Mouse (Mus musculus): ENCODE data around the gene Fgf13. TPM values are rescaled to one million over a fixed set of nuclear protein-coding genes. Genes with fewer than 3 reads are reported as not detected.

The Fgf13 gene
- polyA plus RNA-seq, 1 experiment from 2014 or later = 26.2 TPM

DNA sequence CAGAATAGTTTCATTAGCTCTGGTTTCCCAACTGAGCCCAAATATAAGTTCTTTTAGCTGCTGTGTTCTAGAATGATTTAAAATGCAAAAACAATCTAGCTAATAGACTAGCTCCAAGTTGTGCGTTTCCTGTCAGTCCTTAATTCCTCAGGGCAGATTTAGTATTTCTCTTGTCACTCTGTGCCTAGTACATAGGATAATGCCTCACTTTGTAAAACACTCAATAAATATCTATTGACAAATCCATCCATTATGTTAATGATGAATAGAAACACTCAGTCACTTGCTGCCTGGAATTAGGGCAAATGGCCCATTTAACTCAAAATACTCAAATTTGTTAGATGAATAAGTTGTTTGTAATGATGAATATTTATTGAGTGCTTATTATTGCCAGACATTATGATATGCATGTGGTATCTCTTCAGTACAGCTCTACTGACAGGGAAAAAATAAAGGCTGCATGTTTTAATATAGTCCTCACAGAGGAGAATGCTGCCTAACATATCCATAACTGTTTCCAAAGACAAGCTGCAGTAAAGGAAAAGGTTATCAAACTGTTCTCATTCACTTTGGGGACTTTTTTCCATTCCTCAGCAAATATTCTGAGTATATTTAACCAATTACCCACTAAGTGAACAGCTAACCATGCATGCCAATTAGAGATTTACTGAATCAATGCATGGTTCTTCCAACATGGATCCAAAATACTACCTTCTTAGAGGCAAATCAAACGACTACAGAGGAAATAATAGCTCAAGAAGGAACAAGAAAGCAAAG is 327.0 kb downstream of the Fgf13 start:
- ATAC-seq = no peak
- H3K4me1 ChIP-seq (ENCODE audit: control insufficient read depth, insufficient read depth, low read length) = no peaks in the 10 kb centered on the region
- WGBS = 48% methylated on average over 2 of the region's 2 CpGs
- H3K4me3 ChIP-seq (ENCODE audit: low read length) = no peak overlapping the region
- no peaks in the 10 kb centered on the region for H3K27me3 ChIP-seq (replicated peaks; ENCODE audit: control insufficient read depth, insufficient read depth, low read length)
- no peak overlapping the region for H3K4me2 ChIP-seq (ENCODE audit: low read depth, low read length)
- H3K27ac ChIP-seq (ENCODE audit: low read length) = no peak overlapping the region
- H3K9me3 ChIP-seq (ENCODE audit: control insufficient read depth, low read length) = no peaks in the 10 kb centered on the region
- H3K36me3 ChIP-seq (ENCODE audit: control insufficient read depth, insufficient read depth, low read length) = no peaks in the 10 kb centered on the region
- H3K9ac ChIP-seq (ENCODE audit: low read depth, low read length) = no peak overlapping the region

GRCm38 (mm10) chrX:59220675-59221074 is 347.2 kb downstream of the Fgf13 start:
- Histone ChIP-seq H3K4me1 (ENCODE audit: control insufficient read depth, insufficient read depth, low read length) (no peaks in the 10 kb centered on the region), H3K9ac (ENCODE audit: low read depth, low read length) (no peak overlapping the region), H3K9me3 (ENCODE audit: control insufficient read depth, low read length) (no peaks in the 10 kb centered on the region), H3K36me3 (ENCODE audit: control insufficient read depth, insufficient read depth, low read length) (no peaks in the 10 kb centered on the region), H3K27ac (ENCODE audit: low read length) (no peak overlapping the region), H3K4me2 (ENCODE audit: low read depth, low read length) (no peak overlapping the region), H3K27me3 (replicated peaks; ENCODE audit: control insufficient read depth, insufficient read depth, low read length) (no peaks in the 10 kb centered on the region), H3K4me3 (ENCODE audit: low read length) (no peak overlapping the region)
- no peak for ATAC-seq
- WGBS = 42% methylated on average over 3 of the region's 3 CpGs

DNA sequence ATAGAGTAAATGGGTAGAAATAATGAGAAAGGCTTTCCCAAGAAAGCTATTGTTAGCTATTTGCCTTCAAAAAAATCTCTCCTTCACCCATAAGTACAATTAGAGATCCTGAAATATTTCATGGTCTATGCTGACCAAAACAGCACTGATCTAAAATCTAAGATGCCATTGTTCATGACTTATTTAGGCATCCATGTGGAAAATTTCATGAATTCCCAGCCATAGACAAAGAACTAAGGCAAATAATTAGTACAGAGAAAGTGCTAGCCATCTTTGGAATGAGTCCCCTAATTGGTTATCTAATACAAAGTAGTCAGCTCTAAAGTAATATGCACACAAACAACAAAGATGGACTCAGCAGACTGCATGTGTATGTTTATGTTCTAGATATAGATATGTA is 366.7 kb downstream of the Fgf13 start:
- ATAC-seq = no peak
- Histone ChIP-seq H3K4me3 (ENCODE audit: low read length) (no peak overlapping the region), H3K36me3 (ENCODE audit: control insufficient read depth, insufficient read depth, low read length) (no peaks in the 10 kb centered on the region), H3K4me1 (ENCODE audit: control insufficient read depth, insufficient read depth, low read length) (no peaks in the 10 kb centered on the region), H3K9ac (ENCODE audit: low read depth, low read length) (no peak overlapping the region), H3K9me3 (ENCODE audit: control insufficient read depth, low read length) (no peaks in the 10 kb centered on the region), H3K27me3 (replicated peaks; ENCODE audit: control insufficient read depth, insufficient read depth, low read length) (no peaks in the 10 kb centered on the region), H3K27ac (ENCODE audit: low read length) (no peak overlapping the region), H3K4me2 (ENCODE audit: low read depth, low read length) (no peak overlapping the region)

DNA sequence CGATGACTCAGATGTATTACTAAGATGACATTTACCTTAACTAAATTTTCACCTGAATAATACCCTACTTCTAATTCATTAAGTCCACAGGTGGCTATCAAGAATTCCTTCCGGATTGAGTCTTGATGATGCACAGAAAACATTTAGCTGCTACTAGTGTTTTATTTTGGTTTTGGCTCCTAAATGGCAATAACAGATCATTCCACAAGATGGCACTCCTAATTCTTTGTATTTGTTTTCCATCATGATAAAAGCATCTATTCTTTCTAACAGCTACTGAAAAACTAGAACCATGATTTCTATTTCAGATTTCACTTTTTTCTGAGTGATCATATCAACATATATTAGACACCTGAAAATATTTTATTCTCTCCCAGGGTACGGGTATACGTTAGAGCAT is 373.7 kb downstream of the Fgf13 start:
- WGBS = 74% methylated on average over 4 of the region's 4 CpGs
- H3K27ac ChIP-seq (ENCODE audit: low read length) = no peak overlapping the region
- no peaks in the 10 kb centered on the region for H3K9me3 ChIP-seq (ENCODE audit: control insufficient read depth, low read length)
- no peak for ATAC-seq
- no peaks in the 10 kb centered on the region for H3K27me3 ChIP-seq (replicated peaks; ENCODE audit: control insufficient read depth, insufficient read depth, low read length)
- no peaks in the 10 kb centered on the region for H3K36me3 ChIP-seq (ENCODE audit: control insufficient read depth, insufficient read depth, low read length)
- H3K4me2 ChIP-seq (ENCODE audit: low read depth, low read length) = no peak overlapping the region
- H3K4me1 ChIP-seq (ENCODE audit: control insufficient read depth, insufficient read depth, low read length) = no peaks in the 10 kb centered on the region
- H3K4me3 ChIP-seq (ENCODE audit: low read length) = no peak overlapping the region
- H3K9ac ChIP-seq (ENCODE audit: low read depth, low read length) = no peak overlapping the region

- WGBS = 81% methylated on average over 4 of the region's 4 CpGs
- Histone ChIP-seq H3K4me1 (ENCODE audit: control insufficient read depth, insufficient read depth, low read length) (no peaks in the 10 kb centered on the region), H3K4me2 (ENCODE audit: low read depth, low read length) (no peak overlapping the region), H3K4me3 (ENCODE audit: low read length) (no peak overlapping the region), H3K27me3 (replicated peaks; ENCODE audit: control insufficient read depth, insufficient read depth, low read length) (no peaks in the 10 kb centered on the region), H3K9me3 (ENCODE audit: control insufficient read depth, low read length) (no peaks in the 10 kb centered on the region), H3K36me3 (ENCODE audit: control insufficient read depth, insufficient read depth, low read length) (no peaks in the 10 kb centered on the region), H3K27ac (ENCODE audit: low read length) (no peak overlapping the region), H3K9ac (ENCODE audit: low read depth, low read length) (no peak overlapping the region)
- no peak for ATAC-seq
These were observed 380.9 kb downstream of the Fgf13 start for GRCm38 (mm10) chrX:59186922-59187321.

DNA sequence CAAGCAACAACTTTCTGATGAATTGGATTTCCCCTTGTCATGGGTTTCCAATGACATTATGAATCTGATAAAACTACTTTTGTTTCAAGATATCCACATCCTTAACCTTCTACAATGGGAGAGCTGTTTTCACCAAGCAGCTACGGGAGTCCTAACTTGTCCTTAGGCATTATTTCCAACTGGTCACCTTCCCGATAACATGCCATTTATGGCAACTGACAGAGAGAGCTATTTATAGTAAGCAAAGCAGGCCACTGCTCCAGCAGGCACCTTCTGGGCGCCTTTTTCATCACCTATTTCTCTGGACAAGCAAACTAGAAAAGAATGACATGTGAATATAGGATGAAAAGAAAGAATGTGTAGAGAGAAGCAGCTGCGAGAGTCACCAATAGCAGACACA is 385.5 kb downstream of the Fgf13 start:
- no peak overlapping the region for H3K27ac ChIP-seq (ENCODE audit: low read length)
- no peak for ATAC-seq
- no peak overlapping the region for H3K9ac ChIP-seq (ENCODE audit: low read depth, low read length)
- H3K4me3 ChIP-seq (ENCODE audit: low read length) = no peak overlapping the region
- H3K9me3 ChIP-seq (ENCODE audit: control insufficient read depth, low read length) = no peaks in the 10 kb centered on the region
- no peak overlapping the region for H3K4me2 ChIP-seq (ENCODE audit: low read depth, low read length)
- H3K27me3 ChIP-seq (replicated peaks; ENCODE audit: control insufficient read depth, insufficient read depth, low read length) = no peaks in the 10 kb centered on the region
- no peaks in the 10 kb centered on the region for H3K4me1 ChIP-seq (ENCODE audit: control insufficient read depth, insufficient read depth, low read length)
- no peaks in the 10 kb centered on the region for H3K36me3 ChIP-seq (ENCODE audit: control insufficient read depth, insufficient read depth, low read length)
- WGBS = 63% methylated on average over 4 of the region's 4 CpGs

- Histone ChIP-seq H3K27ac (ENCODE audit: low read length) (no peak overlapping the region), H3K27me3 (replicated peaks; ENCODE audit: control insufficient read depth, insufficient read depth, low read length) (no peaks in the 10 kb centered on the region), H3K4me2 (ENCODE audit: low read depth, low read length) (no peak overlapping the region), H3K4me3 (ENCODE audit: low read length) (no peak overlapping the region), H3K36me3 (ENCODE audit: control insufficient read depth, insufficient read depth, low read length) (no peaks in the 10 kb centered on the region), H3K9me3 (ENCODE audit: control insufficient read depth, low read length) (no peaks in the 10 kb centered on the region), H3K4me1 (ENCODE audit: control insufficient read depth, insufficient read depth, low read length) (no peaks in the 10 kb centered on the region), H3K9ac (ENCODE audit: low read depth, low read length) (no peak overlapping the region)
- 76% methylated on average over 4 of the region's 4 CpGs for WGBS
- no peak for ATAC-seq
These were observed 388.2 kb downstream of the Fgf13 start for GRCm38 (mm10) chrX:59179627-59180026.

DNA sequence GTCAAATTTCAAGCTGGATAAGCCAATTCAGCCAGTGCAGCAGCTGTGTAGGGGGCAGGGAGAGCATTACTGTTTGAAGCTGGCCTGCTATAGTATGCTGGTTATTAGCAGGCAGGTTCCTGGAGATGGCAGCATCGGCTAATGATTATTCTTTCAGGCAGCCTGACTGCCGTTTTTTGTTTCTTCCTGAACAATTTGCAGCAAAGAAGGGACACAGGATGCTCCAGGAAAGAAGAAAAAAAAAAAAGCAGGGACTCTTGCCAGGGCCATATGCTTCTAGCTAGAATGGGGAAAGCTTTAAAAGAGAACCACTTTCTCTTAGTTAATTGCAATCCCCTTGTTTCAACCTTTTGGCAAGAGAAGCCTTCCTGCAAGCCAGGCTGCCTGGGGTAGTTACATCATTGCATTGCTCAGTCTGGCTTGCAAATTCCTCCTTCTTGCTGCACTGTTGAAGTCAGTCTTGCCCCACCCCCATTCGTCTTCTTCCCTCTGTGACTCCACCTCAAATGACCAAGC is 388.7 kb downstream of the Fgf13 start:
- Histone ChIP-seq H3K4me2 (ENCODE audit: low read depth, low read length) (no peak overlapping the region), H3K4me3 (ENCODE audit: low read length) (no peak overlapping the region), H3K9ac (ENCODE audit: low read depth, low read length) (no peak overlapping the region), H3K27me3 (replicated peaks; ENCODE audit: control insufficient read depth, insufficient read depth, low read length) (no peaks in the 10 kb centered on the region), H3K27ac (ENCODE audit: low read length) (no peak overlapping the region), H3K36me3 (ENCODE audit: control insufficient read depth, insufficient read depth, low read length) (no peaks in the 10 kb centered on the region), H3K4me1 (ENCODE audit: control insufficient read depth, insufficient read depth, low read length) (no peaks in the 10 kb centered on the region), H3K9me3 (ENCODE audit: control insufficient read depth, low read length) (no peaks in the 10 kb centered on the region)
- no peak for ATAC-seq
- WGBS = 20% methylated on average over 3 of the region's 3 CpGs

DNA sequence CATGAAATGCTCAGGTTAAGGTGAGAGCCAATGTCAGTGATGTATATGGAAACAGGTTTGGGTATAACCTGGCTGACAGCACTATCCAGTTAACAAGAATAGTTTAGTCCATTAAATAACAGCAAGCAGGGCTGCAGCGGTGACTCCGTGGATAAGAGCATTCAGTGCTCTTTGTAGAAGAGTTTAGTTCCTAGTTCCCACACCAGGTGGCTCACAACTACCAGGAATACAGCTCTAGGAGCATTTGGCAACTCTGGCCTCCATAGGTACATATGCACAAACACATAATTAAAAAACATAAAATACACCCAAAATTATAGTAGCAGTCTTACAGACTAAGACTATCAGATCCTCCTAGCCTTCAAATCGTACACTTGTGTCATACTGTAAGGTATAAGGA is 390.2 kb downstream of the Fgf13 start:
- H3K4me2 ChIP-seq (ENCODE audit: low read depth, low read length) = no peak overlapping the region
- no peaks in the 10 kb centered on the region for H3K4me1 ChIP-seq (ENCODE audit: control insufficient read depth, insufficient read depth, low read length)
- H3K4me3 ChIP-seq (ENCODE audit: low read length) = no peak overlapping the region
- ATAC-seq = no peak
- H3K27ac ChIP-seq (ENCODE audit: low read length) = no peak overlapping the region
- H3K36me3 ChIP-seq (ENCODE audit: control insufficient read depth, insufficient read depth, low read length) = no peaks in the 10 kb centered on the region
- H3K9me3 ChIP-seq (ENCODE audit: control insufficient read depth, low read length) = no peaks in the 10 kb centered on the region
- no peak overlapping the region for H3K9ac ChIP-seq (ENCODE audit: low read depth, low read length)
- 66% methylated on average over 3 of the region's 3 CpGs for WGBS
- no peaks in the 10 kb centered on the region for H3K27me3 ChIP-seq (replicated peaks; ENCODE audit: control insufficient read depth, insufficient read depth, low read length)

DNA sequence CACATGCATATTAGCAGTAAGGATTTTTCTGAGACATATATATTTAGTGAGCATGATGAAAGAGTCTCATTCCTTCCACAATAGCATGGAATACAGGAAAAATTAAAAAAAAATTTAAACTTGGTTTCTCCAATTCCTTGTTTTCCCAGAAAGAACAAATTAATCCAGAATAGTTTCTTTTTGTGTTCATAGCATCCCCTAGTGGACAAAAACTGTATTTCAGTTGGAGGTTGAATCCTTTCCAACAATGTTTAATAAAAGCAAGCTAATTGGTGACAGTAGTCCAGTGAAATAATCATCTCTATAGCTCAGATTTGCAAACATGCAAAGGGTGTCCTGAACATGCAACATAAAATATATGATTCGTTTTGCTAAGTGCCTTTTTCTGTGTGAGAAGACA is 395.7 kb downstream of the Fgf13 start:
- no peaks in the 10 kb centered on the region for H3K4me1 ChIP-seq (ENCODE audit: control insufficient read depth, insufficient read depth, low read length)
- H3K27ac ChIP-seq (ENCODE audit: low read length) = no peak overlapping the region
- ATAC-seq = no peak
- no peak overlapping the region for H3K4me3 ChIP-seq (ENCODE audit: low read length)
- H3K9me3 ChIP-seq (ENCODE audit: control insufficient read depth, low read length) = no peaks in the 10 kb centered on the region
- H3K4me2 ChIP-seq (ENCODE audit: low read depth, low read length) = no peak overlapping the region
- no peak overlapping the region for H3K9ac ChIP-seq (ENCODE audit: low read depth, low read length)
- 3% methylated on average over 1 of the region's 1 CpGs for WGBS
- no peaks in the 10 kb centered on the region for H3K27me3 ChIP-seq (replicated peaks; ENCODE audit: control insufficient read depth, insufficient read depth, low read length)
- H3K36me3 ChIP-seq (ENCODE audit: control insufficient read depth, insufficient read depth, low read length) = no peaks in the 10 kb centered on the region
